Mouse (Mus musculus): ENCODE data around the gene Mmp19.
"Not testable (repeated sequence)": the region's sequence is repeated elsewhere in the genome, so short reads cannot be mapped to it uniquely, and the experiment has no call there.

Gene Mmp19

GRCm38 (mm10) chr10:128801981-128802495, 11.3 kb downstream of the Mmp19 start:
- DNase-seq (ENCODE audit: low spot score) = no peak

GRCm38 (mm10) chr10:128802956-128803355, 12.2 kb downstream of the Mmp19 start:
- no peak for DNase-seq (ENCODE audit: low spot score)

GRCm38 (mm10) chr10:128803361-128803760, 12.7 kb downstream of the Mmp19 start:
- DNase-seq (ENCODE audit: low spot score) = no peak

- peak; percentile 70 for DNase-seq (ENCODE audit: low spot score)
Measured at GRCm38 (mm10) chr10:128803771-128804270, 13.1 kb downstream of the Mmp19 start, which contains the start of gene Dnajc14. Dnajc14 (plus strand) TSS chr10:128804062.

GRCm38 (mm10) chr10:128804271-128805091, 13.8 kb downstream of the Mmp19 start, which contains the start of gene Tmem198b:
Tmem198b (minus strand) TSS chr10:128804370.
- peak; percentile 46 for DNase-seq (ENCODE audit: low spot score)

- DNase-seq (ENCODE audit: low spot score) = peak; percentile 97
Measured at GRCm38 (mm10) chr10:128805092-128806000, 14.6 kb downstream of the Mmp19 start.

GRCm38 (mm10) chr10:128806086-128806485, 15.4 kb downstream of the Mmp19 start:
- no peak for DNase-seq (ENCODE audit: low spot score)

GRCm38 (mm10) chr10:128807018-128807417, 16.3 kb downstream of the Mmp19 start:
- DNase-seq (ENCODE audit: low spot score) = no peak

- no peak for DNase-seq (ENCODE audit: low spot score)
Measured at GRCm38 (mm10) chr10:128817033-128817432, 26.3 kb downstream of the Mmp19 start, which contains the start of gene Sarnp. Sarnp (plus strand) TSS chr10:128817333.

GRCm38 (mm10) chr10:128820217-128820616, 29.5 kb downstream of the Mmp19 start:
- DNase-seq (ENCODE audit: low spot score) = no peak

- peak; percentile 99 for DNase-seq (ENCODE audit: low spot score)
Measured at GRCm38 (mm10) chr10:128821358-128822056, 30.8 kb downstream of the Mmp19 start, which contains the start of gene Ormdl2. Ormdl2 (minus strand) TSS chr10:128821645.

GRCm38 (mm10) chr10:128822135-128822534, 31.4 kb downstream of the Mmp19 start:
- DNase-seq (ENCODE audit: low spot score) = no peak

- not testable (repeated sequence) for DNase-seq (ENCODE audit: low spot score)
Measured at GRCm38 (mm10) chr10:128823087-128823486, 32.4 kb downstream of the Mmp19 start.

- no peak for DNase-seq (ENCODE audit: low spot score)
Measured at GRCm38 (mm10) chr10:128823821-128824220, 33.1 kb downstream of the Mmp19 start.

GRCm38 (mm10) chr10:128837400-128837799, 46.7 kb downstream of the Mmp19 start:
- no peak for DNase-seq (ENCODE audit: low spot score)

GRCm38 (mm10) chr10:128839434-128839833, 48.7 kb downstream of the Mmp19 start:
- no peak for DNase-seq (ENCODE audit: low spot score)

- DNase-seq (ENCODE audit: low spot score) = no peak
Measured at GRCm38 (mm10) chr10:128840612-128841011, 49.9 kb downstream of the Mmp19 start.

- DNase-seq (ENCODE audit: low spot score) = no peak
Measured at GRCm38 (mm10) chr10:128843260-128843659, 52.5 kb downstream of the Mmp19 start.

GRCm38 (mm10) chr10:128845516-128845915, 54.8 kb downstream of the Mmp19 start:
- no peak for DNase-seq (ENCODE audit: low spot score)

GRCm38 (mm10) chr10:128846664-128847063, 56.0 kb downstream of the Mmp19 start:
- no peak for DNase-seq (ENCODE audit: low spot score)

- no peak for DNase-seq (ENCODE audit: low spot score)
Measured at GRCm38 (mm10) chr10:128848426-128848825, 57.7 kb downstream of the Mmp19 start.

Measured in urinary bladder, postnatal 14 days (tissue).